ENCODE assay signal across 24 mouse cellular contexts in genomic region chr4:107634631-107635030, GRCm38 (mm10). TPM values are rescaled to one million over a fixed set of nuclear protein-coding genes. Genes with fewer than 3 reads are reported as not detected.
DNase-seq lines count a peak whose midpoint lies in the region; ATAC-seq and TF ChIP-seq lines count a peak whose summit lies in the region.
"Had no signal": no experiment of that assay in that cellular context is flagged by ENCODE, and none has a peak within 500 bp of the region (broad histone marks: within the 10 kb centered on the region; RNA-seq: fewer than 3 reads in every experiment).

No protein-coding gene starts in this region.

- TF ChIP-seq CTCF in liver, embryonic 14.5 days (IDR thresholded peaks at IDR 0.05; ENCODE audit: low read depth), result peak; percentile 12; the same call in 1 of the 2 replicates

- no peaks in the 10 kb centered on the region for H3K36me3 ChIP-seq in embryonic facial prominence, embryonic 11.5 days (replicated peaks; ENCODE audit: control insufficient read depth, insufficient read depth, low read depth, low read length)
- no peaks in the 10 kb centered on the region for H3K36me3 ChIP-seq in embryonic facial prominence, embryonic 10.5 days (replicated peaks)
- no peaks in the 10 kb centered on the region for H3K36me3 ChIP-seq in liver, embryonic 14.5 days (replicated peaks; ENCODE audit: control insufficient read depth, insufficient read depth, low read depth)
- no peaks in the 10 kb centered on the region for H3K36me3 ChIP-seq in liver, embryonic 11.5 days (ENCODE audit: control insufficient read depth, insufficient read depth, low read length)
- H3K36me3 ChIP-seq in limb, embryonic 10.5 days, result no peaks in the 10 kb centered on the region
- H3K36me3 ChIP-seq: heart, embryonic 15.5 days; hindbrain, embryonic 12.5 days; kidney, embryonic 15.5 days; liver, embryonic 13.5 days; midbrain, embryonic 15.5 days had no signal

- H3K4me3 ChIP-seq in embryonic facial prominence, embryonic 11.5 days (ENCODE audit: low read depth, low read length), result no peak overlapping the region
- H3K4me3 ChIP-seq in embryonic facial prominence, embryonic 10.5 days, result no peak overlapping the region
- no peak overlapping the region for H3K4me3 ChIP-seq in liver, embryonic 14.5 days (ENCODE audit: insufficient read depth in 1 of 2, low read depth in 2 of 2, low read length in 2 of 2)
- no peak overlapping the region for H3K4me3 ChIP-seq in liver, embryonic 11.5 days (ENCODE audit: low read depth, low read length)
- H3K4me3 ChIP-seq in limb, embryonic 10.5 days, result no peak overlapping the region
- H3K4me3 ChIP-seq: embryonic facial prominence, embryonic 13.5 days; heart, embryonic 15.5 days; hindbrain, embryonic 12.5 days; kidney, embryonic 15.5 days; liver, embryonic 13.5 days; midbrain, embryonic 15.5 days had no signal

- no peaks in the 10 kb centered on the region for H3K4me1 ChIP-seq in embryonic facial prominence, embryonic 11.5 days (ENCODE audit: control insufficient read depth, insufficient read depth, low read length)
- H3K4me1 ChIP-seq in embryonic facial prominence, embryonic 10.5 days, result peaks cover 49% of the 10 kb centered on the region
- H3K4me1 ChIP-seq in liver, embryonic 14.5 days (replicated peaks; ENCODE audit: control insufficient read depth in 2 of 2, insufficient read depth in 2 of 2, low read length in 1 of 2), result no peaks in the 10 kb centered on the region
- H3K4me1 ChIP-seq in liver, embryonic 11.5 days (replicated peaks; ENCODE audit: control insufficient read depth, insufficient read depth, low read length), result no peaks in the 10 kb centered on the region
- peaks cover 62% of the 10 kb centered on the region for H3K4me1 ChIP-seq in limb, embryonic 10.5 days
- H3K4me1 ChIP-seq: liver, embryonic 13.5 days had no signal

- no peak for DNase-seq in embryonic facial prominence, embryonic 11.5 days (ENCODE audit: low spot score)
- DNase-seq in embryonic facial prominence, embryonic 10.5 days (ENCODE audit: low spot score), result no peak
- no peak for DNase-seq in liver, embryonic 14.5 days (ENCODE audit: low read depth in 3 of 3, low spot score in 3 of 3)
- no peak for DNase-seq in liver, embryonic 11.5 days (ENCODE audit: low spot score)
- DNase-seq in cerebellum, adult 9-11 months, result peak; percentile 32
- DNase-seq in limb, embryonic 10.5 days (ENCODE audit: low spot score), result no peak
- DNase-seq in lung, postnatal 10 days, result no peak
- no peak for DNase-seq in retina, embryonic 14.5 days (ENCODE audit: low spot score)
- DNase-seq: adrenal gland, adult 2 months; adrenal gland, postnatal 36 days; forebrain, postnatal 0 days; gastrocnemius, postnatal 14 days; kidney, adult 18-20 months; kidney, postnatal 4 days; liver, embryonic 13.5 days; lung, adult 2 months; lung, postnatal 14 days; right cerebral cortex, adult 18-20 months had no signal

- no peaks in the 10 kb centered on the region for H3K27me3 ChIP-seq in embryonic facial prominence, embryonic 11.5 days (ENCODE audit: control insufficient read depth, insufficient read depth, low read length)
- H3K27me3 ChIP-seq in embryonic facial prominence, embryonic 10.5 days (replicated peaks; ENCODE audit: low read depth, poor library complexity, severe bottlenecking), result peaks cover 39% of the 10 kb centered on the region
- H3K27me3 ChIP-seq in liver, embryonic 14.5 days (ENCODE audit: control insufficient read depth, insufficient read depth, low read length), result no peaks in the 10 kb centered on the region
- no peaks in the 10 kb centered on the region; the same call in 1 of the 2 replicates for H3K27me3 ChIP-seq in liver, embryonic 11.5 days (replicated peaks; ENCODE audit: control insufficient read depth, insufficient read depth, low read length)
- peaks cover 59% of the 10 kb centered on the region for H3K27me3 ChIP-seq in limb, embryonic 10.5 days (ENCODE audit: low read depth, poor library complexity, severe bottlenecking)
- H3K27me3 ChIP-seq: embryonic facial prominence, embryonic 13.5 days; hindbrain, embryonic 12.5 days; midbrain, embryonic 15.5 days had no signal

- TF ChIP-seq EP300 in liver, embryonic 14.5 days (IDR thresholded peaks at IDR 0.05; ENCODE audit: low read depth), result no peak

- H3K9me3 ChIP-seq in embryonic facial prominence, embryonic 11.5 days (replicated peaks; ENCODE audit: control insufficient read depth, low read length), result no peaks in the 10 kb centered on the region
- H3K9me3 ChIP-seq in embryonic facial prominence, embryonic 10.5 days, result no peaks in the 10 kb centered on the region
- H3K9me3 ChIP-seq in liver, embryonic 14.5 days (ENCODE audit: control insufficient read depth, low read length), result no peaks in the 10 kb centered on the region
- H3K9me3 ChIP-seq in liver, embryonic 11.5 days (ENCODE audit: control insufficient read depth, low read length), result no peaks in the 10 kb centered on the region
- H3K9me3 ChIP-seq in limb, embryonic 10.5 days (replicated peaks), result no peaks in the 10 kb centered on the region
- H3K9me3 ChIP-seq: embryonic facial prominence, embryonic 13.5 days; heart, embryonic 15.5 days; hindbrain, embryonic 12.5 days; kidney, embryonic 15.5 days; liver, embryonic 13.5 days; midbrain, embryonic 15.5 days had no signal

- H3K9ac ChIP-seq in embryonic facial prominence, embryonic 11.5 days (replicated peaks; ENCODE audit: low read length), result 0 out of 2 replicates have a peak overlapping the region, but pooled peaks have one; percentile 0
- no peak overlapping the region for H3K9ac ChIP-seq in liver, embryonic 14.5 days (replicated peaks)
- no peak overlapping the region for H3K9ac ChIP-seq in liver, embryonic 11.5 days (ENCODE audit: low read depth, low read length)
- H3K9ac ChIP-seq: embryonic facial prominence, embryonic 13.5 days; forebrain, postnatal 0 days; heart, embryonic 15.5 days; hindbrain, embryonic 12.5 days; kidney, embryonic 15.5 days; liver, embryonic 13.5 days; midbrain, embryonic 15.5 days had no signal

- no peak overlapping the region for H3K27ac ChIP-seq in embryonic facial prominence, embryonic 11.5 days (replicated peaks; ENCODE audit: low read depth, low read length)
- no peak overlapping the region for H3K27ac ChIP-seq in embryonic facial prominence, embryonic 10.5 days (replicated peaks)
- no peak overlapping the region for H3K27ac ChIP-seq in liver, embryonic 14.5 days
- no peak overlapping the region for H3K27ac ChIP-seq in liver, embryonic 11.5 days (ENCODE audit: low read depth, low read length)
- H3K27ac ChIP-seq in limb, embryonic 10.5 days, result 0 out of 2 replicates have a peak overlapping the region, but pooled peaks have one; percentile 14
- H3K27ac ChIP-seq: embryonic facial prominence, embryonic 13.5 days; heart, embryonic 15.5 days; hindbrain, embryonic 12.5 days; kidney, embryonic 15.5 days; liver, embryonic 13.5 days; midbrain, embryonic 15.5 days had no signal

- H3K4me2 ChIP-seq in embryonic facial prominence, embryonic 11.5 days (ENCODE audit: low read depth, low read length), result no peak overlapping the region
- H3K4me2 ChIP-seq in liver, embryonic 14.5 days (ENCODE audit: low read depth), result no peak overlapping the region
- H3K4me2 ChIP-seq in liver, embryonic 11.5 days, result no peak overlapping the region
- H3K4me2 ChIP-seq: embryonic facial prominence, embryonic 13.5 days; heart, embryonic 15.5 days; hindbrain, embryonic 12.5 days; kidney, embryonic 15.5 days; liver, embryonic 13.5 days; midbrain, embryonic 15.5 days had no signal

- WGBS in embryonic facial prominence, embryonic 11.5 days, result 73% methylated on average over 6 of the region's 6 CpGs
- WGBS in embryonic facial prominence, embryonic 10.5 days, result 75% methylated on average over 6 of the region's 6 CpGs
- 57% methylated on average over 6 of the region's 6 CpGs for WGBS in liver, embryonic 14.5 days (ENCODE audit: insufficient replicate concordance)
- WGBS in liver, embryonic 11.5 days, result 65% methylated on average over 6 of the region's 6 CpGs
- WGBS in limb, embryonic 10.5 days, result 69% methylated on average over 6 of the region's 6 CpGs

- no peak for ATAC-seq in embryonic facial prominence, embryonic 11.5 days (replicated peaks; ENCODE audit: insufficient number of reproducible peaks, low FRiP score, low TSS enrichment, low read depth)
- ATAC-seq in liver, embryonic 14.5 days (ENCODE audit: insufficient read depth), result no peak
- ATAC-seq in liver, embryonic 11.5 days (replicated peaks; ENCODE audit: low FRiP score), result no peak
- ATAC-seq: CD4-positive, CD25-positive, alpha-beta regulatory T cell, adult 4 months; forebrain, postnatal 0 days; midbrain, embryonic 15.5 days had no signal

RNA-seq across cellular contexts. Expression of gene Dmrtb1, which starts 49.4 kb away (rescaled TPM):
- polyA plus RNA-seq in embryonic facial prominence, embryonic 11.5 days (2014; fragmentation: Nextera tagmentation; extraction: Ambion mirVana), result 2.0 and 2.4 TPM in 2 replicates
- polyA plus RNA-seq in embryonic facial prominence, embryonic 10.5 days (2016; fragmentation: Nextera tagmentation; extraction: Ambion mirVana), result 2.3 and 3.1 TPM in 2 replicates
- 0.03 and 0.08 TPM in 2 replicates for polyA plus RNA-seq in liver, embryonic 14.5 days (2012; rRNA removed)
- not detected in 2 replicates for polyA plus RNA-seq in liver, embryonic 14.5 days (2014; fragmentation: Nextera tagmentation; extraction: Ambion mirVana)
- polyA plus RNA-seq in liver, embryonic 11.5 days (2014; fragmentation: Nextera tagmentation; extraction: Ambion mirVana), result not detected in 2 replicates
- 0.21 and 0.36 TPM in 2 replicates for polyA plus RNA-seq in limb, embryonic 10.5 days (2016; fragmentation: Nextera tagmentation; extraction: Ambion mirVana)
- polyA plus RNA-seq: adrenal gland, adult 2 months; CD4-positive, CD25-positive, alpha-beta regulatory T cell, adult 4 months; heart, embryonic 15.5 days; kidney, embryonic 15.5 days; liver, embryonic 13.5 days; lung, adult 2 months had no signal
